Mouse (Mus musculus): ENCODE data around the gene Marveld2.

Gene Marveld2

DNA sequence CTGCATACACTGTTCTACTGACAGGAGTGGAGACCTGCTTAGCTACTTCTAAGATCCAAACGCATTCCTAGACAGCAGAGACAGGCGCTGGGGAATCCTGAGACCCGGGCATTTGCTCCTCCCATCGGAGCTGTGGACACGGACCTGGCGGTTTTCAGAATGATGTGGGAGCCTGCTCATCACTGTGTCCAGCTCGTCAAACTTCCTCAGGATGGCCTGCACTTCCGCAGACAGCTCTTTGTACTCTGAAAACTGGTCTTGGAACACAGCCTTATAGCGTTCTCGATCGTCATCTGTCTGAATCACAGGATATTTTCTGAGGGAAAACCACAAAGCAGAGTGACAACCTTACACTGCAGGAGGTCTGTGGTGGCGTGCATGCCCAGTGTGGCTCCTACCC lies 16.5 kb downstream of the Marveld2 start:
- DNase-seq (ENCODE audit: low spot score), result no peak

- no peak for DNase-seq (ENCODE audit: low spot score)
Measured at GRCm38 (mm10) chr13:100597284-100597683, 19.5 kb downstream of the Marveld2 start.

DNA sequence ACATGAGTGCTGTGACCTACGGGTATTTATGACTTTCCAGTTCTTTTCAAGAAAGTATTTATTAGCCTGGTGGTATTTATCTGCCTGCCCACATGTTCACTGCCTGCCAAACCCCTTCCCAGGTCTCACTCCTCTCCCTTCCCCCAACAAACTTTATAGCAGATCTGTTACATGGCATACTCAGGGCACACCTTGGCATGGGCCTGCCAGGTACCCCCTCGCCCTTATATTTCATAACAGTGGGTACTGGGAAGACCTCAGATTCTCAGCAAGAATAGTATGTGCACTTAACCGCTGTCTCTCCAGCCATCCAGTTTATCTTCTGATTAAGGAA lies 21.3 kb downstream of the Marveld2 start:
- DNase-seq (ENCODE audit: low spot score), result no peak

DNA sequence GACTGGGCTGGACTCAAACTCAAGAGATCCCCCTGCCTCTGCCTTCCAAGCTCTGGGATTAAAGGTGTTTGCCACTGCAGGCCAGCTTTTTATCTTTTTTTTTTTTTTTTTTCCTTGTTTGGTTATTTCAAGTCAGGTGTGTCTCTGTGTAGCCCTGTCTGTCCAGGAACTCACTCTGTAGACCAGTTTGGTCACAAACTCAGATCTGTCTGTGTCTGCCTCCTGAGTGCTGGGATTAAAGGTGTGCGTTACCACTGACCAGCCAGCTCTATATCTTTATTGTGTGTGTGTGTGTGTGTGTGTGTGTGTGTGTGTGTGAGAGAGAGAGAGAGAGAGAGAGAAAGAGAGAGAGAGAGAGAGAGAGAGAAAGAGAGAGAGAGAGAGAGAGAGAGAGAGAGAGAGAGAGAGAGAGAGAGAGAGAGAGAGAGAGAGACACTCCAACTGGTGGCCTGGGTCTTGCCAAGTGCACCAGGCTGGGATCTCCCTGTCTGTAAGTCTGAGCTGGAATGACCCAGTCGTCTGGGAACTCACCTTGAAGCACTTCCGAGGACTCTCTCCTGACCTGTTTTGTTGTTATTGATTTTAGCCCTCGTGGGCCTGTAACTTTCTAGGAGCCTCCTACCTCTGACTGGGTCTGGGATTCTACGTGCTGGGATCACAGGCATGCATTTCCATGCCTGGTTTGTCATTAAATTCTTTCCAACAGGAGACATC lies 21.8 kb downstream of the Marveld2 start:
- no peak for DNase-seq (ENCODE audit: low spot score)

DNA sequence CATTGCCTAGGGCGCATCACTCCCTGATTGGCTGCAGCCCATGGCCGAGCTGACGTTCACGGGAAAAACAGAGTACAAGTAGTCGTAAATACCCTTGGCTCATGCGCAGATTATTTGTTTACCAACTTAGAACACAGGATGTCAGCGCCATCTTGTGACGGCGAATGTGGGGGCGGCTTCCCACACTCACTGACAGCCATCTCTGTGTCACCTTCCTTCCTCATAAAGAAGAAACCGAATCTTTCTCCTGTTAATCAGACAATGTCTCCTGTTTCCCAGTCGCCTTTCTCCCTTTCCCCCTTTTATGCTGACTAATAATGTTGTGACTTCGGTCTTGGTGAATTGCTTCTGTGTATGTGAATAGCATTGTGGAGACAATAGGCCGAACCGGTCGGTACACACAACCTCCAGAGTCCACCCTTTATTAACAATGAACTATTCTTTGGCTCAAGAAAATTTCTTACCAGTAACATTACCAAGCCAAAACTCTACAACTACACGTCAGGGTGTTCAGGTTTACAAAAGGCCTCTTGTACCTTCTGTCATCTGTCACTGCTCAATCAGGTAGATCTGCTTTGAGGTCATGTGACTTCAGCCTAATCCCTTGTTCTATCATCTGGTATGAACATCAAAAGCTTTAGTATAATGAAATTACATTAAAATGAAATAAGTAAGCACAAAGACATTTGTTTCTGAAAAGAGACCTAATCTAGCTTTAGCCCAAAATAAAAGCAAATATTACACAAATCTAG lies 22.6 kb downstream of the Marveld2 start:
- no peak for DNase-seq (ENCODE audit: low spot score)

DNA sequence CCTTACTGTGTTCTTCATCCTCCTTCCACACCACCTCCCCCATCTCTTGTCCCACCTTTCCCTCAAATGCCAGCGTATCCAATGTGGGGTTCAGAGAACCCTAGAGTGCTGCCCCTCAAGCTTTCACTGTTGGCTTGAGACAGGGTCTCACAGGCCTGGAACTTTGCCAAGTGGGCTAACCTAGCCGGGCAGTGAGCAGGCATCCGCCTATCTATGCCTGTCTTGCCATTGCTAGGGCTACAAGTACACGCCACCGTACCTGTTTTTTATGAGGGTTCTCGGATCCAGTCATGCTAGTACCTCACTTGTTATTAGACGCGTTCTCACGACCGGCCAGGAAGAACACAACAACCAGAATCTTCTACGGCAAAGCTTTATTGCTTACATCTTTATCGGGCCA lies 28.1 kb downstream of the Marveld2 start:
- DNase-seq (ENCODE audit: low spot score), result no peak

GRCm38 (mm10) chr13:100582144-100582543 lies 34.6 kb downstream of the Marveld2 start:
- DNase-seq (ENCODE audit: low spot score), result peak; percentile 23

GRCm38 (mm10) chr13:100581701-100582100 lies 35.1 kb downstream of the Marveld2 start:
- peak; percentile 21 for DNase-seq (ENCODE audit: low spot score)

DNA sequence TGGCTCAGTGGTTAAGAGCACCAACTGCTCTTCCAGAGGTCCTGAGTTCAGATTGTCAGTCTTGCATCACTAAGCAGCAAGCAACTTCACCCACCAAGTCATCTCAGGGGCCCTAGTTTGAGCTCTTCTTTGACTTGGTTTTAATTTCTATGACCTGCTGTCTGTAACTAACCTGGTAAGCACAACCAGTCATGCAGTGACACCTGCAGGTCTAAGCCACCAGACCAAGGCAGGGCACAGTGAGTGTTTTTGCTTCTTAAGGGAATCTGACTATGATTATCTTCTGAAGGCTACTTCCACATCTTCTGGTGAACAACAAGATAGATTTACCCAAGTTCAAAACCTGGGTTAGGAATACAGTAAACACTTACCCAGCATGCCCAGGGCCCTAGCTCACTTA lies 36.8 kb downstream of the Marveld2 start:
- no peak for DNase-seq (ENCODE audit: low spot score)

DNA sequence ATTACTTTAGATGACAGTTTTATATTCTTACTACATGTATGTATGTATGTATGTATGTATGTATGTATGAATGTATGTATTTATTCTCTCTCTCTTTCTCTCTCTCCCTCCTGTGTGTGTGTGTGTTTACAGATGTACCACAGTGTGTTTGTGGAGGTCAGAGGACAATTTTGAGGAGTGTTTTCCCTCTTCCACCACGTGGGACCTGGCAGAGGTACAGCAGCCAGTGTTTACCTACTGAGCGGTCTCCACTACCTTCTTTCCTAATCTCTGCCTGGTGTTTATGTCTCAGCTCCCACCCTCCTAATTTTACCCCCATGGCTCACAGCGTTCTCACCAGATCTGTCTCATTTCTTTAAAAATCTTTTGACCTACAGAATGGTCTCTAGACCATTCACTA lies 37.6 kb downstream of the Marveld2 start:
- no peak for DNase-seq (ENCODE audit: low spot score)

- DNase-seq (ENCODE audit: low spot score), result no peak
Measured at GRCm38 (mm10) chr13:100575950-100576349, 40.8 kb downstream of the Marveld2 start.

DNA sequence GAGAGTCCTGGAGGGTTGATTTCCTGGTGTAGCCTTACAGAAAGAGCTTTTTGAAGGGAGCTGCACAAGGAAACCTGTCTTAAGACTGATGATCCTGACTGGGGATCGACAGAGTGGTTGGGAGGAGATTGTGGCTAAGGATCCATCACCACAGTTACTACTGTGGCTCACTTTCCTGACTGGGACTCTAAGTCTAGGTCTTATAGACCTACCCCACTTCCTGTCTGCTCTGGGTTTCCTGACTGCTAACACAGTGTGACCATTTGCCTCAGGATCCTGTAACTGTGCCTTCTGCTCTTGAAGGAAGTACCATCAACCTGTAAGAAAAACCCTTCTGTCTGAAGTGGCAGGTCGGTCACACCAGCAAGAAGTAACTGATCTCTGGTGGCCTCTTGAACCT lies 46.1 kb downstream of the Marveld2 start:
- no peak for DNase-seq (ENCODE audit: low spot score)

DNA sequence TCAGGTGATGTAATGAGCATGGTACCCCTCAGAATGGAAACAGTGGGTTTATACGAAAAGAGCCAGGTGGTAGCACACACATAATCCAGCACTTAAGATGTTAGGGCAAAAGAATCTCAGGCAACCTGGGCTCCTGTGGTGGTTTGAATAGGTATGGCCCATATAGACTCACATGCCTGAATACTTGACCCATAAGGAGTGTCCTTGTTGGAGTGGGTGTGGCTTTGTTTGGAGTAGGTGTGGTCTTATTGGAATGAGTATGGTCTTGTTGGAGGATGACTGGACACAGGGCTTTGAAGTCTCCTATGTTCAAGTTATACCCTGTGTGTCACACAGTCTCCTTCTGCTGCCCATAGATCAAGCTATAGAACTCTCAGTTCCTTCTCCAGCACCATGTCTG lies 48.4 kb downstream of the Marveld2 start:
- no peak for DNase-seq (ENCODE audit: low spot score)

- no peak for DNase-seq (ENCODE audit: low spot score)
Measured at GRCm38 (mm10) chr13:100559449-100559848, 57.3 kb downstream of the Marveld2 start.

- DNase-seq (ENCODE audit: low spot score), result no peak
Measured at GRCm38 (mm10) chr13:100557011-100557410, 59.8 kb downstream of the Marveld2 start.

DNA sequence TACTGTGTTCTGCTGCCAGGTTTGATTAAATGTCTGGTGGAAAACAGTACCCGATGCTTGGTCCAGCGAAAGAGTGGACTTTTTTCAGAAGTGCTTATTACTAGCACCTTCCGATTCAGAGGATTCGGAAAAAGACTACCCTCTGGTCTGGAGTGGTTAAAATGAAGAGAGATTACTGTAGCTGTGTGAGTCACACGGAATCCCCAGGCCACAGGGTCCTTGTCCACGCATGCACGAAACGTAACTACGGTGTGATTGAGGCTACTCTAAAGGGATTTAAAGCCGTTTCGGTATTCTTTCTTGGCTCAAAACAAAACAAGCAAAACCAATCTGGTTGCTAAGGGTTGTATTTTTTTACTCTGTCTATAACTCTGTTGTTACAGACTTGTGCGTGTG lies 63.7 kb downstream of the Marveld2 start:
- peak; percentile 28 for DNase-seq (ENCODE audit: low spot score)

- no peak for DNase-seq (ENCODE audit: low spot score)
Measured at GRCm38 (mm10) chr13:100552369-100553041, 64.3 kb downstream of the Marveld2 start, which contains the start of gene Ocln. Gene Ocln, minus strand, starts transcription at chr13:100552718.

- peak; percentile 14 for DNase-seq (ENCODE audit: low spot score)
Measured at GRCm38 (mm10) chr13:100552009-100552368, 64.8 kb downstream of the Marveld2 start.

DNA sequence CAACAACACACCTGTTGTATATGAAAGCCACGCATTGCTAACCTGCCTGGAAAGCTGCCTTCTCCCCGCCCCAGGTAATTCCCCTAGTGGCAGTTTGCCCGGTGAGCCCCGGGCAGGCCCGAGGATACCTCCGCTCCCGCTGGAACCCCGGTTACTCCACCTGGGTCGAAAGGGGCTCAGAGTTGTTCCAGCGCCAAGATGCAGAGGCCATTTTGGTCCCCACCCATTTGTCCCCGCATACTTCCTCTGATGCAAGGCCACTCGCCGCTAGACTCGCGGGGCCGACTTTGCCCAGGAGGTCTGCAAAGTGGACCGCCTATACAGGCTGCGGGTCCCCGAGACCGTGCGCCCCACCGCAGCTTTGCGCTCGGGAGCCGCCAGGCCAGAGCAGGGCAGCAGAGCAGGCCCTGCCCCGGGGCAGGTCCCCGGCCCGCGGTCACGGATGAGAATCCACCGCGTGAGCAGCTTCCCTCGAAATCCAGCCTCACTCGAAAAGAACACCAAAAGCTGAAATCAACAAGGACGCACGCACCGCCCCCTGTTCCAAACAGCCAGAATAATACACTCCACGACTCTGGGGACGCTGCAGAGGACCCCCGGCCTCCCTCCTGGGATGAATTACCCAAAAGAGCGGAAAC lies 65.3 kb downstream of the Marveld2 start:
- DNase-seq (ENCODE audit: low spot score), result no peak

- DNase-seq (ENCODE audit: low spot score), result no peak
Measured at GRCm38 (mm10) chr13:100547269-100547668, 69.5 kb downstream of the Marveld2 start.

Data from MN1 (cell line).